Mouse (Mus musculus) brain, embryonic 14.5 days (tissue): ENCODE results near the gene Kpna7.
"Not testable (repeated sequence)": the region's sequence is repeated elsewhere in the genome, so short reads cannot be mapped to it uniquely, and the experiment has no call there.

Experiments
- CTCF ChIP-seq: fragments of 200-500 bp; IDR thresholded peaks from 2 replicates; pipeline ENCODE4 v1.5.1; 2012; ENCODE audit warnings: inconsistent platforms, mild to moderate bottlenecking, moderate library complexity, borderline replicate concordance; ENCODE audit not compliant: insufficient read depth, insufficient read length; ENCODE audit errors: extremely low read depth
- POLR2A ChIP-seq: fragments of 200-500 bp; IDR thresholded peaks from 2 replicates; pipeline ENCODE4 v1.6.1; 2012; ENCODE audit warnings: mild to moderate bottlenecking, inconsistent platforms, borderline replicate concordance; ENCODE audit not compliant: poor library complexity, insufficient read depth, insufficient read length, severe bottlenecking; ENCODE audit errors: extremely low read depth

- TF ChIP-seq CTCF, result peak; percentile 6; the same call in 1 of the 2 replicates
- not testable (repeated sequence) for TF ChIP-seq POLR2A
These were observed 67.1 kb downstream of the Kpna7 start for GRCm38 (mm10) chr5:145016761-145017160.
